Mouse (Mus musculus) liver, embryonic 14.5 days (tissue): ENCODE results near the gene Abl1. TPM values are rescaled to one million over a fixed set of nuclear protein-coding genes. Genes with fewer than 3 reads are reported as not detected.

Source experiments
- ATAC-seq: fragments of 200-750 bp; cut with Nextera tagmentation; 2 replicates; pipeline ENCODE4 v1.8.0; 2017; ENCODE audit warnings: moderate number of reproducible peaks, mild to moderate bottlenecking, moderate library complexity; ENCODE audit not compliant: insufficient read depth
- DNase-seq, 3 experiments: peaks; one replicate each; pipeline ENCODE4 v3.0.0-alpha.2; 2012 to 2013; ENCODE audit warnings: low read depth in 3 of 3, low spot score in 3 of 3
- H3K27ac ChIP-seq: fragments of 300-500 bp; sonication (generic); 2 replicates; pipeline ENCODE4 v1.5.1; 2014; ENCODE audit warnings: moderate library complexity, mild to moderate bottlenecking, control low read depth, inconsistent platforms
- H3K27me3 ChIP-seq: fragments of 300-500 bp; sonication (generic); 2 replicates; pipeline ENCODE4 v1.6.1; 2014; ENCODE audit warnings: mild to moderate bottlenecking, low read length, moderate library complexity; ENCODE audit not compliant: control insufficient read depth, insufficient read depth
- H3K36me3 ChIP-seq: fragments of 300-500 bp; sonication (generic); replicated peaks from 2 replicates; pipeline ENCODE4 v1.6.1; 2014; ENCODE audit warnings: low read depth; ENCODE audit not compliant: control insufficient read depth, insufficient read depth
- H3K4me1 ChIP-seq, 2 experiments: fragments of 200-500 bp in 1 of 2; fragments of 300-500 bp in 1 of 2; sonication (generic) in 1 of 2; replicated peaks; 2 replicates each; pipeline ENCODE4 v1.6.1; 2012 to 2014; ENCODE audit warnings: antibody characterized with exemption in 1 of 2, inconsistent platforms in 1 of 2, low read length in 1 of 2; ENCODE audit not compliant: control insufficient read depth in 2 of 2, insufficient read depth in 2 of 2
- H3K4me2 ChIP-seq: fragments of 300-500 bp; sonication (generic); 2 replicates; pipeline ENCODE4 v1.6.1; 2014; ENCODE audit warnings: low read depth, mild to moderate bottlenecking, control low read depth, moderate library complexity
- H3K4me3 ChIP-seq, 2 experiments: fragments of 200-500 bp in 1 of 2; fragments of 300-500 bp in 1 of 2; sonication (generic) in 1 of 2; 2 replicates each; pipeline ENCODE4 v1.5.1; 2012 to 2014; ENCODE audit warnings: low read depth in 2 of 2, low read length in 2 of 2, mild to moderate bottlenecking in 2 of 2, control low read depth in 1 of 2, inconsistent platforms in 1 of 2, moderate library complexity in 1 of 2; ENCODE audit not compliant: insufficient read depth in 1 of 2
- H3K9ac ChIP-seq: fragments of 300-500 bp; sonication (generic); replicated peaks from 2 replicates; pipeline ENCODE4 v1.6.1; 2014; ENCODE audit warnings: mild to moderate bottlenecking, control low read depth, moderate library complexity
- H3K9me3 ChIP-seq: fragments of 300-500 bp; sonication (generic); 2 replicates; pipeline ENCODE4 v1.6.1; 2016; ENCODE audit warnings: low read length, mixed read lengths; ENCODE audit not compliant: control insufficient read depth
- CTCF ChIP-seq: IDR thresholded peaks from 2 replicates; pipeline ENCODE4 v1.5.1; 2016; ENCODE audit warnings: antibody characterized with exemption, low read depth, control low read depth
- EP300 ChIP-seq: IDR thresholded peaks from 2 replicates; pipeline ENCODE4 v1.6.1; 2016; ENCODE audit warnings: antibody characterized with exemption, low read depth
- WGBS: fragments of 180-500 bp; shearing (Covaris S2); extraction: QIAGEN DNeasy Blood & Tissue Kit; methylation state at CpG from one replicate; pipeline ENCODE4 v1.1.7; 2014; ENCODE audit not compliant: insufficient replicate concordance; 5-methylcytosine and 5-hydroxymethylcytosine counted together
- polyA plus RNA-seq, 2 experiments: library from polyadenylated mRNA; depleted of rRNA in 1 of 2; stranded (reverse) in 1 of 2; unstranded in 1 of 2; fragments of >200 nt; fragmentation: Nextera tagmentation in 1 of 2; extraction: Ambion mirVana in 1 of 2; gene quantifications; 2 replicates each; pipeline versions ENCODE4 v1.2.1 to v1.2.3; 2012 to 2014

Abl1 gene
- polyA plus RNA-seq, 2 experiments: 4.8 to 9.6 TPM

GRCm38 (mm10) chr2:31776479-31776878, 88.3 kb downstream of the Abl1 start:
- TF ChIP-seq CTCF (no peak), EP300 (no peak)
- DNase-seq (no peak), ATAC-seq (no peak)
- Histone ChIP-seq H3K9ac (no peak overlapping the region), H3K9me3 (no peaks in the 10 kb centered on the region), H3K36me3 (peaks cover 16% of the 10 kb centered on the region), H3K4me2 (no peak overlapping the region), H3K27ac (no peak overlapping the region), H3K4me3 (no peak overlapping the region), H3K27me3 (no peaks in the 10 kb centered on the region), H3K4me1 (no peaks in the 10 kb centered on the region; a peak in 1 of 4 replicates)
- 77% methylated on average over 3 of the region's 3 CpGs for WGBS

GRCm38 (mm10) chr2:31779258-31779657, 91.1 kb downstream of the Abl1 start:
- Histone ChIP-seq H3K36me3 (peaks cover 16% of the 10 kb centered on the region), H3K9me3 (no peaks in the 10 kb centered on the region), H3K27me3 (no peaks in the 10 kb centered on the region), H3K27ac (no peak overlapping the region), H3K9ac (no peak overlapping the region), H3K4me2 (no peak overlapping the region), H3K4me1 (no peaks in the 10 kb centered on the region), H3K4me3 (no peak overlapping the region)
- TF ChIP-seq CTCF (no peak), EP300 (no peak)
- ATAC-seq (no peak), DNase-seq (no peak)
- 74% methylated on average over 2 of the region's 2 CpGs for WGBS

- Histone ChIP-seq H3K4me1 (no peaks in the 10 kb centered on the region), H3K4me2 (no peak overlapping the region), H3K9ac (no peak overlapping the region), H3K27ac (no peak overlapping the region), H3K36me3 (peaks cover 19% of the 10 kb centered on the region), H3K9me3 (no peaks in the 10 kb centered on the region), H3K27me3 (no peaks in the 10 kb centered on the region), H3K4me3 (no peak overlapping the region)
- WGBS: 73% methylated on average over 8 of the region's 8 CpGs
- TF ChIP-seq CTCF (no peak), EP300 (no peak)
- ATAC-seq (no peak), DNase-seq (no peak)
Measured at GRCm38 (mm10) chr2:31782958-31783602, 94.9 kb downstream of the Abl1 start.

GRCm38 (mm10) chr2:31785074-31785473, 96.9 kb downstream of the Abl1 start:
- 30% methylated on average over 9 of the region's 9 CpGs for whole genome bisulfite sequencing
- H3K4me1 ChIP-seq: no peaks in the 10 kb centered on the region
- H3K9ac ChIP-seq: no peak overlapping the region
- no peaks in the 10 kb centered on the region for H3K9me3 ChIP-seq
- H3K4me3 ChIP-seq: no peak overlapping the region
- TF ChIP-seq EP300: no peak
- peak; percentile 90 for TF ChIP-seq CTCF
- ATAC-seq (peak; percentile 36; the same call in 1 of the 2 replicates), DNase-seq (peak; percentile 45 to 56 (median 52))
- H3K4me2 ChIP-seq: no peak overlapping the region
- no peak overlapping the region for H3K27ac ChIP-seq
- peaks cover 9% of the 10 kb centered on the region for H3K36me3 ChIP-seq
- H3K27me3 ChIP-seq: no peaks in the 10 kb centered on the region

GRCm38 (mm10) chr2:31787029-31787428, 98.9 kb downstream of the Abl1 start:
- WGBS: 23% methylated on average over 7 of the region's 7 CpGs

More at GRCm38 (mm10) chr2:31787029-31787428, 98.9 kb downstream of the Abl1 start:
- ATAC-seq: no peak
- peak; percentile 30 to 45 (median 36) for DNase-seq
- no peak overlapping the region for H3K9ac ChIP-seq
- H3K9me3 ChIP-seq: no peaks in the 10 kb centered on the region
- no peaks in the 10 kb centered on the region for H3K4me1 ChIP-seq
- TF ChIP-seq CTCF (peak; percentile 97), EP300 (no peak)
- H3K4me2 ChIP-seq: no peak overlapping the region
- H3K27me3 ChIP-seq: no peaks in the 10 kb centered on the region
- no peak overlapping the region for H3K27ac ChIP-seq
- no peak overlapping the region for H3K4me3 ChIP-seq
- peaks cover 7% of the 10 kb centered on the region for H3K36me3 ChIP-seq
